Mouse (Mus musculus): ENCODE results near the gene Slc2a10. TPM values are rescaled to one million over a fixed set of nuclear protein-coding genes. Genes with fewer than 3 reads are reported as not detected.
A peak's percentile ranks its signal among the peaks of the same experiment; 100 is the strongest.

Slc2a10 gene
- polyA plus RNA-seq, 1 experiment = 2.3 TPM

DNA sequence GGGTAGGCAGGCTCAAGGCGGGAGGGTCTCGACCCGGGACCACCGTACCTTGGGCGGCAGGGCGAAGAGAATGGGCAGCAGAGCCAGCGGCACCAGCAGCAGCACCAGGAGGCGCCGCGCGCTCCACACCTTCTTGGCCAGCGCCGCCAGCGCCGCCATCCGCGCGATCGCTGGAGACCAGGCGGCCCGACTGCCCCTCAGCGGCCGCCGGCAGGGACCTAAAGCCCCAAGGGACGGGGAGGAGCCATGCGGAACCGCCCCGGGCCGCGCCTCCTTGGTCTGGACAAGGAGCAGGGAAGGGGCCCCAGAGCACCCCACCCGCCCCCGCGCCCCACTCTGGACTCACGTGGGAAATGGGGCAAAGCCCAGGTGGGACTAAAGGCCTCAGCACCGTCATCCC, 30.6 kb upstream of the Slc2a10 start, which contains the start of gene Slc13a3:
Gene Slc13a3 (minus strand): TSS at position 228 of the 400 bp plus-strand sequence.
- Histone ChIP-seq H3K27me3 (ENCODE audit: control insufficient read depth, insufficient read depth, low read length) (no peaks in the 10 kb centered on the region), H3K4me3 (replicated peaks; ENCODE audit: insufficient read depth, low read depth, low read length) (no peak within 1 kb of the TSS), H3K4me1 (ENCODE audit: control insufficient read depth, insufficient read depth, low read length) (no peaks in the 10 kb centered on the region), H3K27ac (ENCODE audit: insufficient read depth, low read length) (no peak within 1 kb of the TSS)
- TF ChIP-seq CTCF (IDR thresholded peaks at IDR 0.05; ENCODE audit: borderline replicate concordance, insufficient read depth, low read depth, low read length) = no peak
- no peak for TF ChIP-seq POLR2A (IDR thresholded peaks at IDR 0.05; ENCODE audit: borderline replicate concordance, insufficient read depth, low read length)
- no peak for DNase-seq
- 6% methylated on average over 35 of the region's 35 CpGs for WGBS

DNA sequence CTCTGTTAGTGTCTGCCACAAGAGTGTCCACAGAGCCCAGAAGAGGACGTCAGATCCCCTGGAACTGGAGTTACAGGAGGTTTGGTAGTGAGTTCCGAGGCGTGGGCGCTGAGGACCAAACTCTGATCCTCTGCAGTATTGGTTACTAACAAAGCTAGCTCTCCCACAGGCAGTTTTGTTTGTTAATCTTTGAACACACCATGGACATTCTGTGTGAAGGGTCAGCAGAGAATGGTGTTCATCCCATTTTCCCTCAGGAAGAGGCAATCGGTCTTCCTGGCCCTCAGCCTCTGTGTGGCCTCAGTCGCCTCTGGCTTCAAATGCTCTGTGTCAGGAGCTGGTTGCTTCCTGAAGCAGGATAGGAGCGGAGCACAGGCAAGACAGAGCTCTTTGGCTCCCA, 28.2 kb upstream of the Slc2a10 start:
- DNase-seq = no peak
- WGBS = 67% methylated on average over 7 of the region's 7 CpGs
- TF ChIP-seq POLR2A (IDR thresholded peaks at IDR 0.05; ENCODE audit: borderline replicate concordance, insufficient read depth, low read length) (no peak), CTCF (IDR thresholded peaks at IDR 0.05; ENCODE audit: borderline replicate concordance, insufficient read depth, low read depth, low read length) (no peak)
- no peak overlapping the region for H3K4me3 ChIP-seq (replicated peaks; ENCODE audit: insufficient read depth, low read depth, low read length)
- H3K27me3 ChIP-seq (ENCODE audit: control insufficient read depth, insufficient read depth, low read length) = no peaks in the 10 kb centered on the region
- H3K27ac ChIP-seq (ENCODE audit: insufficient read depth, low read length) = no peak overlapping the region
- H3K4me1 ChIP-seq (ENCODE audit: control insufficient read depth, insufficient read depth, low read length) = no peaks in the 10 kb centered on the region

DNA sequence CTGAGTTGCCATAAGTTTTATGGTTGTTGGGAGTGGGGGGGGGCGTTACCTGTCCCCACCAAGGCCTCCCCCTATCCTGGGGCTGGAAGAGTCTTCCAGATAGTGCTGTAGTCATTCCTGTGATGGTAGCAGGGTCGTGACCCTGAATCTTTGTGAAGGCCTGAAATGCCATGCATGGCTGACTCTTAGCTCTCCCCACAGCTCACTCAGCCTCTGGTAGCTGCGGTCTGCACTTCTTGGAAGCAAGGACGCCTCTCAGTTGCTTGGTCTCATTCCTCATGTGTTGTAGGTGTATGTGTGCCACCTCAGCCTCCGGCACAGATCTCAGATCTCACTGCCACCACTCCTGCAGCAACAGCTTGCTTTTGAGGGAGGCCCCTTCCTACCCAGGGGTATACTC, 27.7 kb upstream of the Slc2a10 start:
- TF ChIP-seq CTCF (IDR thresholded peaks at IDR 0.05; ENCODE audit: borderline replicate concordance, insufficient read depth, low read depth, low read length) (no peak), POLR2A (IDR thresholded peaks at IDR 0.05; ENCODE audit: borderline replicate concordance, insufficient read depth, low read length) (no peak)
- Histone ChIP-seq H3K4me3 (replicated peaks; ENCODE audit: insufficient read depth, low read depth, low read length) (no peak overlapping the region), H3K27me3 (ENCODE audit: control insufficient read depth, insufficient read depth, low read length) (no peaks in the 10 kb centered on the region), H3K4me1 (ENCODE audit: control insufficient read depth, insufficient read depth, low read length) (no peaks in the 10 kb centered on the region), H3K27ac (ENCODE audit: insufficient read depth, low read length) (no peak overlapping the region)
- no peak for DNase-seq
- 38% methylated on average over 5 of the region's 5 CpGs for WGBS

DNA sequence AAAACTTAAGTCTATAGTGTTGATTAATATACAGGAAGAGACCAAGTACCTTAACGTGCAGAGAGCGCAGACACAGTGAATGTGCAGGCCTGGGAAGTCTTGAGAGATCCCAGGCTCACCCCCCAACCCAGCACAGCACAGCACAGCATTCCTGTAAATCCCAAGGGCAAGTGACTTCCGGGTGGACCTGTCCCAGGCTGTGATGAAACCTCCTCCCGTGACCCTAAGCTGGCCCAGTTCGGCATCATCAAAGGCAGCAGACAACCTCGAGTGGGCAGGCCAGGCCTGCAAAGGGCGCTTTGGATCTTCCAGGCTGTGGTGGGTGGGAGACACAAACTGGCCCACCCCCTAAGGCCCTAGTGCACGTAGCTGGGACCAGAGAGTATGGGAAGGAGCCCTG, 21.6 kb upstream of the Slc2a10 start:
- Histone ChIP-seq H3K4me3 (replicated peaks; ENCODE audit: insufficient read depth, low read depth, low read length) (no peak overlapping the region), H3K27me3 (ENCODE audit: control insufficient read depth, insufficient read depth, low read length) (no peaks in the 10 kb centered on the region), H3K27ac (ENCODE audit: insufficient read depth, low read length) (no peak overlapping the region), H3K4me1 (ENCODE audit: control insufficient read depth, insufficient read depth, low read length) (0 out of 2 replicates have a peak, but pooled peaks cover 2% of the 10 kb centered on the region)
- no peak for DNase-seq
- WGBS = 65% methylated on average over 8 of the region's 8 CpGs
- TF ChIP-seq CTCF (IDR thresholded peaks at IDR 0.05; ENCODE audit: borderline replicate concordance, insufficient read depth, low read depth, low read length) = no peak
- TF ChIP-seq POLR2A (IDR thresholded peaks at IDR 0.05; ENCODE audit: borderline replicate concordance, insufficient read depth, low read length) = no peak

DNA sequence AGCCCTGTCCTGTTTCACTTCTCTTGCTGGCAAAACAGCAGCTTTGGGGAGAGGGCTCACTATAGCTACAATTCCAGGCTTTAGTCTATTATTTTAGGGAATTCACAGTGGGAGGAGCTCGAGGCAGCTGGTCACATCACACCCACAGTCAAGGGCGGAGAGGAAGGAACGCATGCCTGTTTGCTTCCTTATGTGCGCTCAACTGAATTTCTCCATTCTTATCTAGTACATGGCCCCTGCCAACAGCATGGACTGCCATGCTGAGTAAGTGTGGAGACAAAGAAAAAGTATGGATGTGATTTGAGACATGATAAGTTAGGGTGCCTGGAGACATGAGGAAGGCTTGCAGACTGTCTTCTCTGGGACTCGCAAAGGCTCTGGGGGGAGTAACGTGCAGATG, 19.4 kb upstream of the Slc2a10 start:
- no peak for TF ChIP-seq CTCF (IDR thresholded peaks at IDR 0.05; ENCODE audit: borderline replicate concordance, insufficient read depth, low read depth, low read length)
- no peak for TF ChIP-seq POLR2A (IDR thresholded peaks at IDR 0.05; ENCODE audit: borderline replicate concordance, insufficient read depth, low read length)
- Histone ChIP-seq H3K4me1 (ENCODE audit: control insufficient read depth, insufficient read depth, low read length) (0 out of 2 replicates have a peak, but pooled peaks cover 3% of the 10 kb centered on the region), H3K27ac (ENCODE audit: insufficient read depth, low read length) (no peak overlapping the region), H3K27me3 (ENCODE audit: control insufficient read depth, insufficient read depth, low read length) (no peaks in the 10 kb centered on the region), H3K4me3 (replicated peaks; ENCODE audit: insufficient read depth, low read depth, low read length) (no peak overlapping the region)
- DNase-seq = no peak
- 41% methylated on average over 6 of the region's 6 CpGs for WGBS

DNA sequence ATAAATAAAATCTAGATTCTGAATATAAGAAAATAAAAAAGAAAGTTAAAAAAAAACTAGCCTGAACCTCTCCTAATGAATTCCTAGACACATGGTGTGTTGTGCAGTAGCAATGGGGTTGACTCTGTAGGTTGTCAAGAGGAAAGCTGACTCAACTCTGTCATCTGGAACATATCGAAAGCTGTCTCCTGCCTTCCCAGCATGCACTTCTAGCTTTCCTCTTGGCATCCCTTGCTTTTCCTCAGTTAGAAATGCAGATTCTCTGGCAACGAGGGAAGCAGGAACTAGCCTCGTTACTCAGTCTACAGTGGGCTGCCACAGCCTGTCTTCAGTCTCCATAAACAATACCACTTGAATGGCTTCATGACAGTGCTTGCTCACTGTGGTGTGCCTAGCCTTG, 17.8 kb upstream of the Slc2a10 start:
- Histone ChIP-seq H3K4me1 (ENCODE audit: control insufficient read depth, insufficient read depth, low read length) (0 out of 2 replicates have a peak, but pooled peaks cover 3% of the 10 kb centered on the region), H3K27me3 (ENCODE audit: control insufficient read depth, insufficient read depth, low read length) (no peaks in the 10 kb centered on the region), H3K4me3 (replicated peaks; ENCODE audit: insufficient read depth, low read depth, low read length) (no peak overlapping the region), H3K27ac (ENCODE audit: insufficient read depth, low read length) (no peak overlapping the region)
- 45% methylated on average over 3 of the region's 3 CpGs for WGBS
- DNase-seq = no peak
- no peak for TF ChIP-seq POLR2A (IDR thresholded peaks at IDR 0.05; ENCODE audit: borderline replicate concordance, insufficient read depth, low read length)
- no peak for TF ChIP-seq CTCF (IDR thresholded peaks at IDR 0.05; ENCODE audit: borderline replicate concordance, insufficient read depth, low read depth, low read length)

DNA sequence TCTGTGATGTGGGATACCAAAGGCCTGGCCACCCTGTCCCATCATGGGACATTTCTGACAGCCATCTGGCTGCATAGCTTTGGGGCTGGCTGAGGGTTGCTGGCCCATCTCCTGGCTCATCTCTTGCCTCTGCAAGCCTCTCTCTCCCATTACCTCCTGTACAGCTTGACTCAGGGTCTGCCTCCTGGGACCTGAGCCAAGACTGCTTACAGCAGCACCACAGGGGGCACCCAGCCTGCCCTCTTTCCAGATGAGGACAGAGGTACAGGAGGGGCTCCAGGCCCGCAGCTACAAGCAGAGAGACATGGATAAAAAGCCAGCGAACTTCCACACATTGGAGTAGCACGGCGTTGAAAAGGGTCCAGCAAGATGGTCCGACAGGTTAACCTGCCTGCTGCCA, 17.2 kb upstream of the Slc2a10 start:
- H3K27ac ChIP-seq (ENCODE audit: insufficient read depth, low read length) = no peak overlapping the region

DNA sequence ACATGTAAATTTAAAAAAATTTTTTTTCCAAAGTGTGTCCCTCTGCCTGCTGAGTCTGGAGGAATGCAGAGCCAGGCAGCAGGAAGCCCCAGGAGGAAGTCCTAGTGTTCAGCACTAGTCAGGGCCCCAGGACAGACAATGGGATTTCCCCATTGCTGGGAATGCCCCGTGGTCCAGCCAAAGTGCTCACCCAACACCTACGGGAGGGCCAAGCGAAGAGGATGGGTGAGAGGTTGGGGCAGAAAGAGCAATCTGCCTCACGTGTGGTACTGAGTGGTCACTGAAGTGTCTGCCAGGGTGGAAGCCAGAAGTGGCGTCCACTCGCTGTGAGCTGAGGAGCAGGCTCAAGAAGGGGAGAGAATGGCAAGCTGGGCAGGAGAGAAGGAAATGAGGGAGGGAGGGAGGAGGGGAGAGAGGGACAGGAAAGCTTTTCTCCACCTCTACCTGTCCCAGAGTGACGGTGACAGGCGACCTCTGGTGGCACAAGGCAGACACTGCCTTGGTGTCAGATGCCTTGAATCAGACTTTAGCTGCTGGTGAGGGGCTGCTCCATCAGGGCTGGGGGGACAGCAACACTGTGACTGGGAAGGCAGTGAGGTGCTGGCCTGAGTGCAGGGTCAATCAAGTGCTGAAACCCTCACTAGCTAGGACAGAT, 16.6 kb upstream of the Slc2a10 start:
- WGBS = 12% methylated on average over 8 of the region's 8 CpGs
- H3K4me1 ChIP-seq (ENCODE audit: control insufficient read depth, insufficient read depth, low read length) = 0 out of 2 replicates have a peak, but pooled peaks cover 3% of the 10 kb centered on the region
- no peak overlapping the region for H3K27ac ChIP-seq (ENCODE audit: insufficient read depth, low read length)
- peak overlapping the region; percentile 25 for H3K4me3 ChIP-seq (replicated peaks; ENCODE audit: insufficient read depth, low read depth, low read length)
- DNase-seq = peak; percentile 67 to 68
- H3K27me3 ChIP-seq (ENCODE audit: control insufficient read depth, insufficient read depth, low read length) = no peaks in the 10 kb centered on the region
- TF ChIP-seq CTCF (IDR thresholded peaks at IDR 0.05; ENCODE audit: borderline replicate concordance, insufficient read depth, low read depth, low read length) (peak; percentile 99), POLR2A (IDR thresholded peaks at IDR 0.05; ENCODE audit: borderline replicate concordance, insufficient read depth, low read length) (peak; percentile 27; the same call in 1 of the 2 replicates)

More for the DNA sequence above, 17.2 kb upstream of the Slc2a10 start:
- Histone ChIP-seq H3K27me3 (ENCODE audit: control insufficient read depth, insufficient read depth, low read length) (no peaks in the 10 kb centered on the region), H3K4me3 (replicated peaks; ENCODE audit: insufficient read depth, low read depth, low read length) (no peak overlapping the region), H3K4me1 (ENCODE audit: control insufficient read depth, insufficient read depth, low read length) (0 out of 2 replicates have a peak, but pooled peaks cover 3% of the 10 kb centered on the region)
- 44% methylated on average over 5 of the region's 5 CpGs for WGBS
- DNase-seq = no peak
- no peak for TF ChIP-seq CTCF (IDR thresholded peaks at IDR 0.05; ENCODE audit: borderline replicate concordance, insufficient read depth, low read depth, low read length)
- TF ChIP-seq POLR2A (IDR thresholded peaks at IDR 0.05; ENCODE audit: borderline replicate concordance, insufficient read depth, low read length) = no peak
